Mouse (Mus musculus) neural tube, embryonic 15.5 days (tissue): ENCODE data around the gene Rps21. TPM values are rescaled to one million over a fixed set of nuclear protein-coding genes. Genes with fewer than 3 reads are reported as not detected.

Experiments
- ATAC-seq: fragments of 200-750 bp; cut with Nextera tagmentation; 2 replicates; pipeline ENCODE4 v1.8.0; 2017; ENCODE audit warnings: mild to moderate bottlenecking, moderate TSS enrichment, moderate library complexity; ENCODE audit not compliant: low FRiP score
- H3K27ac ChIP-seq: fragments of 300-500 bp; sonication (generic); replicated peaks from 2 replicates; pipeline ENCODE4 v1.5.1; 2015; ENCODE audit warnings: mild to moderate bottlenecking, inconsistent platforms
- H3K27me3 ChIP-seq: fragments of 300-500 bp; sonication (generic); replicated peaks from 2 replicates; pipeline ENCODE4 v1.6.1; 2015; ENCODE audit warnings: inconsistent platforms
- H3K36me3 ChIP-seq: fragments of 300-500 bp; sonication (generic); 2 replicates; pipeline ENCODE4 v1.6.1; 2015; ENCODE audit warnings: inconsistent platforms
- H3K4me1 ChIP-seq: fragments of 300-500 bp; sonication (generic); 2 replicates; pipeline ENCODE4 v1.6.1; 2015; ENCODE audit warnings: inconsistent platforms
- H3K4me2 ChIP-seq: fragments of 300-500 bp; sonication (generic); 2 replicates; pipeline ENCODE4 v1.6.1; 2015; ENCODE audit warnings: inconsistent platforms, mild to moderate bottlenecking, moderate library complexity
- H3K4me3 ChIP-seq: fragments of 300-500 bp; sonication (generic); replicated peaks from 2 replicates; pipeline ENCODE4 v1.5.1; 2015; ENCODE audit warnings: mild to moderate bottlenecking, inconsistent platforms
- H3K9ac ChIP-seq: fragments of 300-500 bp; sonication (generic); replicated peaks from 2 replicates; pipeline ENCODE4 v1.6.1; 2015; ENCODE audit warnings: mild to moderate bottlenecking, inconsistent platforms
- H3K9me3 ChIP-seq: fragments of 300-500 bp; sonication (generic); replicated peaks from 2 replicates; pipeline ENCODE4 v1.6.1; 2016; ENCODE audit warnings: inconsistent platforms
- WGBS: fragments of 180-500 bp; shearing (Covaris S2); methylation state at CpG from one replicate; pipeline ENCODE4 v1.1.7; 2015; ENCODE audit warnings: mixed read lengths; 5-methylcytosine and 5-hydroxymethylcytosine counted together
- polyA plus RNA-seq: library from polyadenylated mRNA; unstranded; fragments of >200 nt; fragmentation: Nextera tagmentation; extraction: Ambion mirVana; gene quantifications from 2 replicates; pipeline ENCODE4 v1.2.1, GENCODE M21; 2015

Gene Rps21
- polyA plus RNA-seq, 1 experiment from 2014 or later, result 382 TPM

DNA sequence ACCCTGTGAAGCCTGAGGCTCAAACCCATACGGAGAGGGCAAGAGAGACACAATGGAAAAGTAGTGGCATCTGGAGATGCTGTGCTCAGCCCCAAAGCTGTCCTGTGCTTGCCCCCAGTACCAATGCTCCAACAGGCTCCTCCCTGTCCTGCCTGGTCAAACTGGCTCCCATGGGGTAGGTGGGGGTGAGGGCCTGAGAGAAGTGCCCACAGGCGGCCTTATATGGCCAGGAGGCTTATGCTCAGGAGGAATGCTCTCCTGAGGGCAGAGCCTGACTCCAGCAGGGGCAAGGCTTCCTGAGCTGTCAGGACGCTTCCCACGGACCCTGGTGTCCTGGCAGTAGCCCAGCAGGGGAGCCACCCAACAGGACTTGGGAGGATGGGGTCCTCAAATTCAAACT lies 26.7 kb upstream of the Rps21 start:
- H3K4me3 ChIP-seq, result no peak overlapping the region
- peaks cover 33% of the 10 kb centered on the region for H3K4me1 ChIP-seq

DNA sequence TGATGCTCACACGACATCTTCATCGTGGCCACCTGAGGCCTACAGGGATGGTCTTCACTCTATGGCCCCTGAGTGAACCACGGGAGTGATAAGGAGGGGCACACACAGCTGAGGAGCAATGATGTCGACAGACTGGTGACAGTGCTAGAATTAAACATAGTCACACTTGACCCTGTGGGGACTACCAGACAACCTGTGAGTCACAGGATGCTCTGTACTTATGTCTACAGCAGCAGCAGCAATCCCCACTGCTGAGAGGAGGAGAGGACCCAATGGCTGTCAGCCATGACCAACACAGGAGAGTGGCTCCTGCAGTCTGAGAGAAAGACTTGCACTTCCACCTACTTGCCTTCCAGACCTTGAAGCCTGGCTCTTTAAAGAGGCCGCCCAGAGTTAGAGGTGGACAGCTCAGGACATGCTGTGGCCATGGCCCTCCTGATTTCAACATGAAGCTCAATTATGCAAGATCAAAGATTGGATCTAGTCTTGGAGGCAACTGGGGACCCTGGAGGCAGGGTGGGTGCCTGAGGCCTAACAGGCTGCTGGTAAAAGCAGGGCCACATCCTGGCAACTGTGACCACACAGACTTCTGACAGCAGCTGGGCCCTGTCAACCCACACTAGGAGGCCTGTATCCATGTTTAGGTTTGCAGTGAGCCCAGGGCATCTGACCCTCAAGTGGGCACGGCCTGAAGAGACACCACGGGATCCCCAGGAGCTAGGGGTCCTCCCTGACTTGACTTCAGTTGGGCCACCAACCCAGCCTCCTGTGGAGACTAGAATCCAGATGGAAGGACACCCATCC lies 23.9 kb upstream of the Rps21 start:
- H3K27ac ChIP-seq, result no peak overlapping the region
- H3K27me3 ChIP-seq, result 0 out of 2 replicates have a peak, but pooled peaks cover 4% of the 10 kb centered on the region
- H3K4me1 ChIP-seq, result peaks cover 8% of the 10 kb centered on the region
- H3K9ac ChIP-seq, result no peak overlapping the region
- no peak for ATAC-seq
- 86% methylated on average over 7 of the region's 7 CpGs for WGBS
- H3K36me3 ChIP-seq, result no peaks in the 10 kb centered on the region
- H3K4me3 ChIP-seq, result no peak overlapping the region
- no peak overlapping the region for H3K4me2 ChIP-seq
- H3K9me3 ChIP-seq, result no peaks in the 10 kb centered on the region

More for the DNA sequence above, 26.7 kb upstream of the Rps21 start:
- H3K4me2 ChIP-seq, result no peak overlapping the region
- H3K9ac ChIP-seq, result no peak overlapping the region
- 70% methylated on average over 4 of the region's 4 CpGs for WGBS
- ATAC-seq, result no peak
- no peaks in the 10 kb centered on the region for H3K9me3 ChIP-seq
- no peak overlapping the region for H3K27ac ChIP-seq
- peaks cover 20% of the 10 kb centered on the region for H3K27me3 ChIP-seq
- H3K36me3 ChIP-seq, result no peaks in the 10 kb centered on the region

DNA sequence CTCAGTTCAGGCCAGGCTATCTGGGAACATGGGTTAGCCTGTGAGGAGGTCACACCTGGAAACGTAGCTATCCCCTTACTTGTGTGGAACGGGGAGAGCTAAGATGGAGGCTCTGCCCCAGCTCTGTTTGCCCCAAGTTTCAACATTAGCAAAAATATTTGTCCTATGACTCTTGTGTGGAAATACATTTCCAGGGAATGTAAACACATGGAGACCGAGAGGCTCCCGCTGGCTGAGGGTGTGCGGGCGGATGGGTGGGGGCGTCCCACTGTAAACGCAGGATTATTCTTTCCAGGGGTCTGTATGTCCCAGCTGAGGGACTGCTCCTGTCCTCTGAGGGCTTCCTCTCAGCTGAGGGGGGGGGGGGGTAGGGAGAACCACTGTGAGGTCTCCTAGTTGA lies 22.8 kb upstream of the Rps21 start:
- no peak overlapping the region for H3K4me2 ChIP-seq
- no peaks in the 10 kb centered on the region for H3K9me3 ChIP-seq
- no peaks in the 10 kb centered on the region for H3K27me3 ChIP-seq
- ATAC-seq, result no peak
- no peaks in the 10 kb centered on the region for H3K36me3 ChIP-seq
- 0 out of 2 replicates have a peak, but pooled peaks cover 4% of the 10 kb centered on the region for H3K4me1 ChIP-seq
- 96% methylated on average over 8 of the region's 8 CpGs for WGBS
- no peak overlapping the region for H3K27ac ChIP-seq
- H3K4me3 ChIP-seq, result no peak overlapping the region
- no peak overlapping the region for H3K9ac ChIP-seq

GRCm38 (mm10) chr2:180234980-180235379 lies 22.2 kb upstream of the Rps21 start:
- H3K27ac ChIP-seq, result no peak overlapping the region
- no peaks in the 10 kb centered on the region for H3K36me3 ChIP-seq
- no peaks in the 10 kb centered on the region for H3K9me3 ChIP-seq
- H3K27me3 ChIP-seq, result no peaks in the 10 kb centered on the region
- no peak overlapping the region for H3K4me3 ChIP-seq
- no peak overlapping the region for H3K9ac ChIP-seq
- no peak for ATAC-seq
- WGBS, result 67% methylated on average over 6 of the region's 6 CpGs
- H3K4me2 ChIP-seq, result no peak overlapping the region
- H3K4me1 ChIP-seq, result 0 out of 2 replicates have a peak, but pooled peaks cover 4% of the 10 kb centered on the region

DNA sequence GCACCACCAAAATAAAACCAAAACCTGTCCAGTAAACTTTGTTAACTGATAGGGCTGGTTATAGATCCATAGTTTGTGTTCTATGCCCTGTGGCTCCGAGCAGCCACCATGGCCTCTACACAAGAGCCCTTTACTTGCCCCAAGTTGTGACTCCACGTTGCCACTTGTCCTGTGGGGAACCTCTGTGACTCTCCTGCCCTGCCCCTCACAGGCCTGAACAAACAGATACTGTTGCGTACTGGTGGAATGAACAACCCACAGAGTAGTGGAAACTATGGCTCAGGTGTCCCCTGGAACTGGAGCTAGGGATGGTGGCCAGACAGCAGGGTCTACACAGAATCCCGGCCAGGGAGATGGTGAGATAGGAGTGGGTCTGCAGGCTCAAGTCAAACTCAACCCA lies 21.4 kb upstream of the Rps21 start:
- no peak for ATAC-seq
- H3K9me3 ChIP-seq, result no peaks in the 10 kb centered on the region
- no peak overlapping the region for H3K9ac ChIP-seq
- 92% methylated on average over 4 of the region's 4 CpGs for WGBS
- no peaks in the 10 kb centered on the region for H3K27me3 ChIP-seq
- H3K4me1 ChIP-seq, result 0 out of 2 replicates have a peak, but pooled peaks cover 4% of the 10 kb centered on the region
- H3K36me3 ChIP-seq, result no peaks in the 10 kb centered on the region
- no peak overlapping the region for H3K4me3 ChIP-seq
- no peak overlapping the region for H3K27ac ChIP-seq
- no peak overlapping the region for H3K4me2 ChIP-seq

- WGBS, result 66% methylated on average over 3 of the region's 3 CpGs
- no peak overlapping the region for H3K27ac ChIP-seq
- H3K36me3 ChIP-seq, result no peaks in the 10 kb centered on the region
- no peak overlapping the region for H3K4me2 ChIP-seq
- H3K9ac ChIP-seq, result no peak overlapping the region
- ATAC-seq, result no peak
- 0 out of 2 replicates have a peak, but pooled peaks cover 4% of the 10 kb centered on the region for H3K4me1 ChIP-seq
- no peak overlapping the region for H3K4me3 ChIP-seq
- H3K27me3 ChIP-seq, result no peaks in the 10 kb centered on the region
- no peaks in the 10 kb centered on the region for H3K9me3 ChIP-seq
Observed at GRCm38 (mm10) chr2:180236500-180236899, 20.7 kb upstream of the Rps21 start.

GRCm38 (mm10) chr2:180236930-180237329 lies 20.2 kb upstream of the Rps21 start:
- H3K27me3 ChIP-seq, result no peaks in the 10 kb centered on the region
- no peaks in the 10 kb centered on the region for H3K9me3 ChIP-seq
- no peak overlapping the region for H3K27ac ChIP-seq
- H3K4me1 ChIP-seq, result 0 out of 2 replicates have a peak, but pooled peaks cover 4% of the 10 kb centered on the region
- ATAC-seq, result no peak
- 77% methylated on average over 3 of the region's 3 CpGs for WGBS
- H3K9ac ChIP-seq, result no peak overlapping the region
- H3K4me2 ChIP-seq, result no peak overlapping the region
- no peaks in the 10 kb centered on the region for H3K36me3 ChIP-seq
- no peak overlapping the region for H3K4me3 ChIP-seq

GRCm38 (mm10) chr2:180237601-180238345 lies 19.4 kb upstream of the Rps21 start:
- ATAC-seq, result no peak
- no peak overlapping the region for H3K4me3 ChIP-seq
- H3K27me3 ChIP-seq, result no peaks in the 10 kb centered on the region
- H3K36me3 ChIP-seq, result no peaks in the 10 kb centered on the region
- H3K9me3 ChIP-seq, result no peaks in the 10 kb centered on the region
- no peak overlapping the region for H3K27ac ChIP-seq
- 94% methylated on average over 7 of the region's 7 CpGs for WGBS
- 0 out of 2 replicates have a peak, but pooled peaks cover 4% of the 10 kb centered on the region for H3K4me1 ChIP-seq
- H3K9ac ChIP-seq, result no peak overlapping the region
- no peak overlapping the region for H3K4me2 ChIP-seq

- Histone ChIP-seq H3K27ac (no peak overlapping the region), H3K4me3 (no peak overlapping the region), H3K9ac (no peak overlapping the region), H3K4me1 (0 out of 2 replicates have a peak, but pooled peaks cover 4% of the 10 kb centered on the region), H3K9me3 (no peaks in the 10 kb centered on the region), H3K27me3 (no peaks in the 10 kb centered on the region), H3K36me3 (no peaks in the 10 kb centered on the region), H3K4me2 (no peak overlapping the region)
- ATAC-seq, result no peak
- WGBS, result 84% methylated on average over 5 of the region's 5 CpGs
Observed at GRCm38 (mm10) chr2:180238591-180238990, 18.6 kb upstream of the Rps21 start.

DNA sequence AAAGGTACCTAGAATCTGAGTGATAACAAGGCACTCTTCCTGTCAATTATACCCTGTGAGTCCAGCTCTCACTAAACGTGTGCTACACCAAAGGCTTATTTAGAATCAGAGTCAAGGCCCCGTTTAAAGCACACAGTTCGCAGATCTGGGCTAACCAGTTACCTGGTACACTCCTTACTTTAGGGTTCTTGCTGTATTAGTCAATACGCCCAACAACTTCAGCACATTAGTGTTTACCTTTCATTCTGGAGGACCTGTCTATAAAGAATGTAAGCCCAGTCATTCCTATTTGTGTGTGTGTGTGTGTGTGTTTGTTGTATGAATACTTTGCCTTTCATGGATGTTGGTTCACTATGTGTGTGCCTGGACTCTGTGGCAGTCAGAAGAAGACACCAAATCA lies 14.1 kb upstream of the Rps21 start:
- no peak for ATAC-seq
- Histone ChIP-seq H3K9me3 (no peaks in the 10 kb centered on the region), H3K9ac (no peak overlapping the region), H3K27ac (no peak overlapping the region), H3K4me1 (no peaks in the 10 kb centered on the region), H3K36me3 (no peaks in the 10 kb centered on the region), H3K4me2 (no peak overlapping the region), H3K27me3 (no peaks in the 10 kb centered on the region), H3K4me3 (no peak overlapping the region)
- 92% methylated on average over 4 of the region's 4 CpGs for WGBS

- Histone ChIP-seq H3K4me2 (no peak overlapping the region), H3K9ac (no peak overlapping the region), H3K36me3 (no peaks in the 10 kb centered on the region), H3K4me3 (no peak overlapping the region), H3K27me3 (no peaks in the 10 kb centered on the region), H3K4me1 (peaks cover 8% of the 10 kb centered on the region), H3K9me3 (no peaks in the 10 kb centered on the region), H3K27ac (no peak overlapping the region)
- 77% methylated on average over 5 of the region's 5 CpGs for WGBS
- ATAC-seq, result no peak
Observed at GRCm38 (mm10) chr2:180247916-180248315, 9.3 kb upstream of the Rps21 start.
